Mouse (Mus musculus) embryonic facial prominence, embryonic 10.5 days (tissue): ENCODE results near the gene Cyth1. TPM values are rescaled to one million over a fixed set of nuclear protein-coding genes. Genes with fewer than 3 reads are reported as not detected.
A peak's percentile ranks its signal among the peaks of the same experiment; 100 is the strongest.

Experiments
- DNase-seq: peaks from one replicate; pipeline ENCODE4 v3.0.0-alpha.2; 2017; ENCODE audit warnings: low spot score
- H3K27ac ChIP-seq: fragments of 300-500 bp; sonication (generic); replicated peaks from 2 replicates; pipeline ENCODE4 v1.5.1; 2016; ENCODE audit warnings: mild to moderate bottlenecking
- H3K27me3 ChIP-seq: fragments of 300-500 bp; sonication (generic); replicated peaks from 2 replicates; pipeline ENCODE4 v1.6.1; 2016; ENCODE audit warnings: low read depth, mild to moderate bottlenecking; ENCODE audit not compliant: poor library complexity, severe bottlenecking
- H3K36me3 ChIP-seq: fragments of 300-500 bp; sonication (generic); replicated peaks from 2 replicates; pipeline ENCODE4 v1.6.1; 2016; ENCODE audit warnings: mild to moderate bottlenecking, moderate library complexity
- H3K4me1 ChIP-seq: fragments of 300-500 bp; sonication (generic); 2 replicates; pipeline ENCODE4 v1.6.1; 2016
- H3K4me3 ChIP-seq: fragments of 300-500 bp; sonication (generic); 2 replicates; pipeline ENCODE4 v1.5.1; 2016; ENCODE audit warnings: mild to moderate bottlenecking, moderate library complexity
- H3K9me3 ChIP-seq: fragments of 300-500 bp; sonication (generic); 2 replicates; pipeline ENCODE4 v1.6.1; 2016; ENCODE audit warnings: mild to moderate bottlenecking
- WGBS: fragments of 180-500 bp; shearing (Covaris S2); methylation state at CpG from one replicate; pipeline ENCODE4 v1.1.7; 2016; 5-methylcytosine and 5-hydroxymethylcytosine counted together
- polyA plus RNA-seq: library from polyadenylated mRNA; unstranded; fragments of >200 nt; fragmentation: Nextera tagmentation; extraction: Ambion mirVana; gene quantifications from 2 replicates; pipeline ENCODE4 v1.2.1, GENCODE M21; 2016

Cyth1 gene
- polyA plus RNA-seq, 1 experiment from 2014 or later: 15.8 TPM

GRCm38 (mm10) chr11:118201833-118202409, 46.5 kb downstream of the Cyth1 start:
- H3K4me3 ChIP-seq: peak overlapping the region; percentile 60
- peaks cover 82% of the 10 kb centered on the region for H3K4me1 ChIP-seq
- DNase-seq: no peak
- WGBS: 14% methylated on average over 9 of the region's 9 CpGs
- H3K9me3 ChIP-seq: no peaks in the 10 kb centered on the region
- H3K27me3 ChIP-seq: no peaks in the 10 kb centered on the region
- no peaks in the 10 kb centered on the region for H3K36me3 ChIP-seq
- peak overlapping the region; percentile 87 for H3K27ac ChIP-seq

DNA sequence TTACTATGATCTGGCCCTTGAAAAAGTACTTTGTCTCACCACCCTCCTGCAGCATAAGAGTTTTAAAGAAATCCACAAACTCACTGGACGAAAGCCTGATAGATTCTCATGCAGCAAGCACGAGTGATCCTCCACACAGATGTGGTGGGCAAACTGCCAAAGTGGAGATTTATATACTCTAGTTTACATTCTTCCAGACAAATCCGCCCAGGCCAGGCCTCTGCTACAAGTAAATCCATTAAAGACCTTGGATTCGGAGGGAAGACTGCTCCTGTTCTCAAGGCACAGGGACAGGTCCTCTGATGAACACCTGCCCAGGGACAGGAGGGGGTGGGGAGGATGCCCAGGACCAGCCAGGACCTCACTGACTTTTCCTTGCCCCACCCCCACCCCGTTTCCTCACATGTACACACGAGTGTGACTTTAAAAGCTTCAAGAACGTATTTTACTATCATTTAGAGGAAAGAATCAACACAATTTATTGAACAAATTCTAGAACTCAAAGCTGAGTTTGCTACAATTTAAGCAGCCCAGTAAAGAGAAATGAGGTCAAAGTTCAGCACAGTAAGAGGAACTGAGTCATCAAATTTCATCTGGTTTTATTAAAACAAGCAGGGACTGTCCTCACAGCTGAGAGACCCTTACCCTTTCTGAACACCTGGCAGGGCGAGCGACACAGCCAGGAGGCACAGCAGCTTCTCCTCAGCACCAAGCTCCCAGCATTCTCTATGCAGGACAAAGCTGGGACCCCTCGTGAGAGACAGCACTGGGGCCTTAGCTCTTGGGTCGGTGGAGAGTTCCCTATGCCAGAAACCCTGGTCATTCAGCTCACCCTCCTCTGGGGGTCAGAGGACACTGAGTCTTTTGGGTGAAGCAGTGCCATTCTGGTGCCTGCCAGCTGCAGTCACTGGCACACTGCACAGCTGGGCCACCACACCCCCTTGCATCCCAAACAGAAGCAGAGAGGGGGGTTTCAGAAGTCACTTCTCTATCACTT, 47.3 kb downstream of the Cyth1 start:
- 38% methylated on average over 11 of the region's 11 CpGs for WGBS
- H3K27ac ChIP-seq: peak overlapping the region; percentile 87
- no peaks in the 10 kb centered on the region for H3K9me3 ChIP-seq
- peaks cover 89% of the 10 kb centered on the region for H3K4me1 ChIP-seq
- H3K4me3 ChIP-seq: peak overlapping the region; percentile 60
- no peaks in the 10 kb centered on the region for H3K27me3 ChIP-seq
- peak; percentile 32 for DNase-seq
- no peaks in the 10 kb centered on the region for H3K36me3 ChIP-seq

DNA sequence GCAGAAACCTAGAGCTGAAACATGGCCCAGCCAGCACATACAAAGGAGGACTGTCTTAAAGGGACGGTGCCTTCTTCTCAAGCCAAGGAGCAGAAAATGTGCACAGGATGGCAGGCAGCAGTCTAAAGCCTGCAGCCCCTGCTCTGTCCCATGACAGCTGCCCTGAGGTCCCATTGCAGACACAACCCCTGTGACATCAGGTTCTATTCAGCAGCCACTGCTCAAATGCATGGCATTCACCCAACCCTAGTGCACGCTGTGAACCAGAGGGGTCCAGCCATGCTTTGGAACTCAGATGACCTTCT, 50.1 kb downstream of the Cyth1 start:
- 0 out of 2 replicates have a peak, but pooled peaks cover 5% of the 10 kb centered on the region for H3K36me3 ChIP-seq
- DNase-seq: peak; percentile 27
- 29% methylated on average over 2 of the region's 2 CpGs for WGBS
- H3K9me3 ChIP-seq: no peaks in the 10 kb centered on the region
- H3K4me1 ChIP-seq: peaks cover 82% of the 10 kb centered on the region
- H3K27ac ChIP-seq: peak overlapping the region; percentile 84
- no peak overlapping the region for H3K4me3 ChIP-seq
- no peaks in the 10 kb centered on the region for H3K27me3 ChIP-seq

DNA sequence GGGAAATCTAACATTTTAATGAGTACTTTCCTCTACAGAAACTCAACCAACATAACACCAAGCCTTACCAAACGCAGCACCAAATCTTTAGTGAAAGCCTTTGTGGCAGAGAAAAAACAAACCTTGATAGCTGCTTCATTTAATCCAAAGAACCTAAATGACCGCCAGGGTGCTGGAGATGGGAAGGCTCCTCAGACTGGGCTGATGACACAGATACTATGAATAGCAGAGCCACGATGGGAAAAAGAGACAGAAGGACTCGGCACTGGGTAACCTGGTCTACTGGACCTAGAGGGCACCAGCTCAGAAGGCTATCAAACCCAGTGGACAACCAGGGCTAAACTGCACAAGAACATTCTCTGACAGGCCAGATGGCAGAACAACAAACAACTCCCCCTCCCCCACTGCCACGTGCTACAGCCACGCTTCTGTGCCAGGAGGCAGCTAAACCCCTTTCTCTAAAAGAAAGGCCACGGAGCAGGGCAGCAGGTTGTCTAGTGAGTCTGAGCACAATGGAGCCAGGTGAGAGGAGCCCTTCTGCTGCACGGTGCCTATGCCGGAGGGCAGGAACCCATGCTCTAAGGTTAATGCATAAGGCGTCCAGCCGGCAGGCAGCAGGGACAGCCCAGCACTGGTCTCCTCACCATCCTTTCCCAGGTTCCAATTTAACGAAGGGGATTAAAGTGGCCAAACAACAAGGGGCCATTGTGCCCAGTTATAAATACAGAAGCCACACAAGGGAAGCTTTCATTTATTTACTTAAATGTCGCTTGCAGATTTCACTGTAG, 50.7 kb downstream of the Cyth1 start:
- Histone ChIP-seq H3K27me3 (no peaks in the 10 kb centered on the region), H3K27ac (peak overlapping the region; percentile 84), H3K4me1 (peaks cover 81% of the 10 kb centered on the region), H3K36me3 (0 out of 2 replicates have a peak, but pooled peaks cover 8% of the 10 kb centered on the region), H3K4me3 (peak overlapping the region; percentile 33; the same call in 1 of the 2 replicates), H3K9me3 (no peaks in the 10 kb centered on the region)
- DNase-seq: peak; percentile 68
- WGBS: 24% methylated on average over 13 of the region's 13 CpGs

- no peak overlapping the region for H3K4me3 ChIP-seq
- H3K4me1 ChIP-seq: peaks cover 73% of the 10 kb centered on the region
- H3K27ac ChIP-seq: peak overlapping the region; percentile 63; the same call in 1 of the 2 replicates
Measured at GRCm38 (mm10) chr11:118196824-118197388, 51.5 kb downstream of the Cyth1 start.

GRCm38 (mm10) chr11:118193390-118194147, 54.8 kb downstream of the Cyth1 start:
- WGBS: 85% methylated on average over 14 of the region's 14 CpGs
- Histone ChIP-seq H3K27ac (no peak overlapping the region), H3K9me3 (no peaks in the 10 kb centered on the region), H3K4me3 (no peak overlapping the region), H3K4me1 (peaks cover 40% of the 10 kb centered on the region), H3K36me3 (peaks cover 43% of the 10 kb centered on the region), H3K27me3 (no peaks in the 10 kb centered on the region)
- no peak for DNase-seq

More at GRCm38 (mm10) chr11:118196824-118197388, 51.5 kb downstream of the Cyth1 start:
- 73% methylated on average over 10 of the region's 10 CpGs for WGBS
- no peak for DNase-seq
- H3K9me3 ChIP-seq: no peaks in the 10 kb centered on the region
- H3K36me3 ChIP-seq: peaks cover 14% of the 10 kb centered on the region
- H3K27me3 ChIP-seq: no peaks in the 10 kb centered on the region

GRCm38 (mm10) chr11:118192973-118193372, 55.4 kb downstream of the Cyth1 start:
- DNase-seq: no peak
- H3K36me3 ChIP-seq: peaks cover 49% of the 10 kb centered on the region
- no peaks in the 10 kb centered on the region for H3K9me3 ChIP-seq
- 81% methylated on average over 5 of the region's 5 CpGs for WGBS
- H3K27me3 ChIP-seq: no peaks in the 10 kb centered on the region
- peaks cover 34% of the 10 kb centered on the region for H3K4me1 ChIP-seq
- no peak overlapping the region for H3K27ac ChIP-seq
- H3K4me3 ChIP-seq: no peak overlapping the region

GRCm38 (mm10) chr11:118182768-118183167, 65.6 kb downstream of the Cyth1 start:
- Histone ChIP-seq H3K27me3 (no peaks in the 10 kb centered on the region), H3K27ac (no peak overlapping the region), H3K4me3 (no peak overlapping the region), H3K36me3 (peaks cover 77% of the 10 kb centered on the region), H3K4me1 (0 out of 2 replicates have a peak, but pooled peaks cover 8% of the 10 kb centered on the region), H3K9me3 (no peaks in the 10 kb centered on the region)
- no peak for DNase-seq
- 92% methylated on average over 9 of the region's 9 CpGs for WGBS

DNA sequence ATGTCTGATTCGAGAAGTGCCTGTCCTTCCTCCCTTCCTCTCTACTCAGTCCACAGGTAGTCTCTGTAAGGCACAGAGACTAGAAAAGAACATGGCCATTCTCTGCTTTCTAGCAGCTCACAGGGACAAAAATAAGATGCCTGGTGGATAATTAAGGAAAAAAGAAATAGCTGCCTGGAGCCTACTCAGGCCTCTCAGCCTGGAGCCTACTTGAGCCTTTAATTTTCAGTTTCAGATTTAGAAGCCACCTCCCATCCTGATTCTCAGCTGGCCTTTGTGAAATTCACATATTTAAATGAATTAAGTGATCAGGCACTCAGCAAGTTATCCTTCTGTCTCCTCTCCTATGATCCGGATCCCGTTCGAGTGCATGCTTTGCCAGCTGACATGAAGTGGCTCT, 66.0 kb downstream of the Cyth1 start:
- WGBS: 90% methylated on average over 4 of the region's 4 CpGs
- Histone ChIP-seq H3K27me3 (no peaks in the 10 kb centered on the region), H3K9me3 (no peaks in the 10 kb centered on the region), H3K4me3 (no peak overlapping the region), H3K4me1 (0 out of 2 replicates have a peak, but pooled peaks cover 8% of the 10 kb centered on the region), H3K27ac (no peak overlapping the region), H3K36me3 (peaks cover 77% of the 10 kb centered on the region)
- no peak for DNase-seq

GRCm38 (mm10) chr11:118180199-118180598, 68.2 kb downstream of the Cyth1 start:
- no peaks in the 10 kb centered on the region for H3K9me3 ChIP-seq
- H3K27me3 ChIP-seq: no peaks in the 10 kb centered on the region
- H3K4me1 ChIP-seq: 0 out of 2 replicates have a peak, but pooled peaks cover 8% of the 10 kb centered on the region
- H3K36me3 ChIP-seq: peaks cover 91% of the 10 kb centered on the region
- H3K27ac ChIP-seq: no peak overlapping the region
- 88% methylated on average over 7 of the region's 7 CpGs for WGBS
- H3K4me3 ChIP-seq: no peak overlapping the region
- no peak for DNase-seq

DNA sequence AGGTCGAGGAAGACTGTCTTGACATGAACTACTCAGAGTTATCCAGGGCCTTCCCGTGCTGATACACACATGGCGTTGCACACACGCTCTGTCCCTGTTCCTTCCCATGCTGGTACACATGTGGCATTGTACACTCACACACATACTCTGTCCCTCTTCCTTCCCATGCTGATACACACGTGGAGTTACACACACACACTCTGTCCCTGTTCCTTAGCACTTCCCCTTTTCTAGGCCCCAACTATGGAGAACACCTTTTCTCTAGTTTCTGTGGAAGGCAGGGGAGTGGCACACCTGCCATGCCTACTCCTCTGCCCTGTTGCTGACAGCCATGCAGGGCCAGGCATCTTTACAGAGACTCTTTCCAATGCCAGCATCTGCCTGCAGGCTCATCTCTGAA, 70.2 kb downstream of the Cyth1 start:
- Histone ChIP-seq H3K27me3 (no peaks in the 10 kb centered on the region), H3K36me3 (peaks cover 82% of the 10 kb centered on the region), H3K4me3 (no peak overlapping the region), H3K4me1 (0 out of 2 replicates have a peak, but pooled peaks cover 5% of the 10 kb centered on the region), H3K27ac (no peak overlapping the region), H3K9me3 (no peaks in the 10 kb centered on the region)
- no peak for DNase-seq
- WGBS: 89% methylated on average over 5 of the region's 5 CpGs
